Mouse (Mus musculus) fat pad, adult 2 months (tissue): ENCODE results near the gene Upk3b.

ENCODE experiments used
- DNase-seq: peaks from one replicate; pipeline ENCODE4 v3.0.0-alpha.2; 2011; ENCODE audit warnings: low read depth, low spot score; ENCODE audit errors: extremely low read depth

The Upk3b gene

GRCm38 (mm10) chr5:136038258-136039214, at the start of gene Upk3b:
Upk3b (plus strand) TSS chr5:136038496.
- no peak for DNase-seq

DNA sequence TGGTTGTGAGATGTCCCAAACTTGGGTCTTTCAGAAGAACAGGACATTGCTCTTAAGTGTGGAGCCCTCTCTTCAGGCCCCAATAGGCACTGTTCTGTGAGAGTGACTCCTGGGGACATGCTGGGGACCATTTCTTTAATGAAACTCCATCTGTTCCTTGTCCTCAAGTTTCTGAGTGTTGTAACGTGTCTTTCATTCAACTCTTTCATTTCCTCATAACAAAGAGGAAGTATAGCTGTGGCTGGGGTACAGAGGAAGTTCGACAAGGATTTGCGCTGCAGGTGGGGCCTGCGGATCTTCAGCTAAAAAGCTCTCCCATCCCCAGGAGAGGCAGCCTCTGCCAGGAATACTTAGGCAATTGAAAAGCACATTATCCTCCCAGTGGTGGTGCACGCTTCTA, 47.7 kb upstream of the Upk3b start:
- no peak for DNase-seq

- no peak for DNase-seq
These were observed 44.8 kb upstream of the Upk3b start for GRCm38 (mm10) chr5:135993381-135993965.

DNA sequence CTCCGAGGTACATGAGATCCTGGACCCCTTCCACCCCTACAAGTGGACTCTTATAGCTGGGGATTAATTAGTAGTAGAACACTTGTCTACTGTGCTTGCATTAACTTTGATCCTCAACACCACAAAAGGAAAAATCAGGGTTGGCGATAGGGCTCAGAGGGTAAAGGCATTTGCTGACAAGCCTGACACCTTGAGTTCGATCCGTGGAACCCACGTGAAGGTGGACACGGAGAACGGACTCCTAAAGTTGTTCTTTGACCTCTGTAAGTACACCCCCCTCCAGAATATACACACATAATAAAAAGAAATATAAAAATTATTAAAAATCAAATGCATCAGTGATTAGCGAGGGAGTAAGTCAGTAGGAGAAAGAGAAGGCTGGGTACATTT, 44.0 kb upstream of the Upk3b start:
- no peak for DNase-seq

- DNase-seq, result no peak
These were observed 43.3 kb upstream of the Upk3b start, which contains the start of gene Dtx2 for GRCm38 (mm10) chr5:135994725-135995687. Dtx2 (plus strand) TSS chr5:135994800.

- peak; percentile 92 for DNase-seq
These were observed 42.1 kb upstream of the Upk3b start for GRCm38 (mm10) chr5:135996162-135996561.

DNA sequence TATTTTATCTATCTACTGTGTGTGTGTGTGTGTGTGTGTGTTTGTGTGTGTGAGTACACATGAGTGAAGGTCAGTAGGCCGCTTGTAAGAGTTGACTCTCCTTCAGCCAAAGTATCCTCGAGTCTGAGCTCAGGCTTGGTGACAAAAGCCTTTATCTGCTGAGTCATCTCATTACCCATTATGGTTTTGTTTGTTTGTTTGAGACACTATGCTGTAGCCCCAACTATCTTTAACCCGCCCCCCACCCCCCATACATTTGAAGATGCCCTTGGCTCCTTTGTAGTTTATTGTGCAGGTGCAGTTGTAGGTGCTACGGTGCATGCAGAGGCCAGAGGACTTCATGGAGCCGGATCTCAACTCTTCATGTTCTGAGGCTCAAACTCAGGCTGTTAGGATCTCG, 37.1 kb upstream of the Upk3b start:
- no peak for DNase-seq

- no peak for DNase-seq
These were observed 36.0 kb upstream of the Upk3b start for GRCm38 (mm10) chr5:136002325-136002724.

DNA sequence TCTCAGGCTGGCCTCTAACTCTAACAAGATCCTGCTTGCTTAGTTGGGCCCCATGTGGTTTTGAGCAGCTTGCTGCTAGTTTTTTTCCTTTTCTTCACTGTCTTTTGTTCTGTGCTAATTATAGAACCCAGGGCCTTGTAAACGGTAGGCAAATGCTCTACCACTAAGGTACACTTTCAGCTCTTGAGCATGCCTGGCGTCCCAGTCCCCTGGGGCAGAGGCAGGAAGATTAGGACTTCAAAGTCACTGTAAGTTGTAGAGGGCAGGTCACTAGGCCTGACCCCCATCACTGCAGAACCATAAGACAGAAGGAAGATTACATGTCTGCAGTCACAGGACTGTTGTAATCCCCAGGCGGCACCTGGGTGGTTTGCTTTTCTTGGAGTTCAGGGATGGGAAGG, 35.5 kb upstream of the Upk3b start:
- DNase-seq, result no peak

DNA sequence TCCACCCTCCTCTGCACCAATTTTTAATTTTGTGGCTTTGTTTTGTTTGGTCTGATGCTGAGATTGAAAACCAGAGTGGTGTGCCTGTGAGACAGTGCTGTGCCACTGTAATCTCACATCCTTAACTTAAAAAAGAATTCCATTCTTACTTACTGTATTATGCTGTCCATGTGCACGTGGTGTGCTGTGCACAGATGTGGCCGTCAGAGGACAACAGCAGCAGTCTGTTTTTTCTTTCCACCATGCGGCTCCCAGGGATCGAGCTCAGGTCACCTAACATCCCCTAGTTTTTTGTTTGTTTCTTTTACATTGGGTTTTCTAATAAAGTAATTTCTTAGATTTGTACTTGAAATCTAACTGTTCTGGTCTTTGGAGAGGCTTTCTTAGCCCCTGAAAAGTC, 33.8 kb upstream of the Upk3b start:
- DNase-seq, result no peak

DNA sequence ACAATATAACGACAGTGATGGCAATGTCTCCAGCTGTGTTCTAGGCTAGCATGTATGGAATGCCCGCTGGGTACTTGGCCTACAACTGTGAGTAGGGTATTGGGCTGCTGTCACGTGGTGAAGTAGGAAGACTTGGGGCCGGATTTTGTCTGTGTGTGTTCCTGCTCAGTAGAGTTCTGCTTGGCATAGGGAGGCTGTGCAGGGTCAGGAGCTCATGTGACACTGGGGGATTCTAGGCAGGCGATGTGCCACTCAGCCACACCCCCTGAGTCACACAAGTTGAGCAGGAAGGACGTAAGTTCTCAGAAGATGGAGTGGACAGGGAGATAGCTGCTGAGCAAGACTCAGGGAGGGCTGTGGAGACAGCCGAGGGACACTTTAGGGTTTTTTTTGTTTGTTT, 30.6 kb upstream of the Upk3b start:
- no peak for DNase-seq

DNA sequence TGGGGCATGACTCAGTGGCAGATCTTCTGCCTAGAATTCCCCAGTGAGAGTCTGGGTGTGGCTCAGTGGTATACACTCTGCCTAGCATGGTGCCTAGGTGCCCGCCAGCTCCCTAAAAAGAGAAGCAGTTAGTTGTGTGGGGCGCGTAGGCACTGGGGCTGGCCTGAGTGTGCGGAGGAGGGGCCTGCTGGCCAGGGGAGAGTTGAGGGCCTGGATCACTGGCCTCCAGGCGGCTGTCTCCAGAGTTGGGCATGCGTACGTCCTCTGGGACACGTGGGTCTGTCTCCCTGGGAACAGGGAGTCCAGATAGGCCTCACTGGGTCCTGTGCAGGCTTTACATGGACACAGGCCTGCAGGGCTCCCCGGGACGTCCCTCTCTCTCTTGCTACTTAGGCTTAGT, 23.4 kb upstream of the Upk3b start:
- DNase-seq, result no peak

DNA sequence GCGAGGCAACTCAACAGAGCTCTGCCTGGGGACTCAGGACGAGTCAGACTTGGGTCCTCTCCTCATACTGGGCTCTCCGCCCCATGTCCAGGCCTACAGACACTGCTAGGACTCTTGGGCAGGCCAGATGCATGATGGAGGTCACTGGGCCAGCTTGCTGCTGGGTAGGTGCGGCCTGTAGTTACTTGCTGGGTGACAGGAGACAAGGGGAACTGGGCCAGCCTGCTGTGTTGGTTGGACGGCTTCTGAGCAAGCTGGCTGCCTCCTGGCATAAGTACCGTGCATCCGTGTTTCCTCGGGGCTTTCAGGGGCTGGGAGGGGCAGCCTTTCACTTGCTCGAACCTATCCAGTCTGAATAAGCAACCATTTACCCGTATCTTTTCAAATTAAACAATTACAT, 22.7 kb upstream of the Upk3b start:
- no peak for DNase-seq

- no peak for DNase-seq
These were observed 22.1 kb upstream of the Upk3b start for GRCm38 (mm10) chr5:136016014-136016876.

DNA sequence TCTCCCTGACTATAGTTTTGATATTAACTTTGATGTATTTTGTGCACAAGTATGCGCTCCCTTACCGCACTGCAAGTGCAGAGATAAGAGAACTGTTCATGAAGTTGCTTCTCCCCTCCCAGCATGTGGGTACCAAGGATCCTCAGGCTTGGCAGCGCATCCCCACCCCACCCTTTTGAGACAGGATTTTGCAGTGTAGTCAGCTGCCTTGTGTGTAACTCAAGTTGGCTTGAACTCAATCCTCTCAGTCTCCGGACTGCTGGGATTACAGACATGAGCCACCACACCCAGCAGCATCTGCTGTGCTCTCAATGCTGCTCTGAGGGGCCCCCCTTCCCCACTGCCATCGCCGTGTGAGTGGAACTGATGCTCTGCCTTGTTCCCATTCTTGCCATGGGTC, 21.0 kb upstream of the Upk3b start:
- no peak for DNase-seq

- no peak for DNase-seq
These were observed 19.6 kb upstream of the Upk3b start for GRCm38 (mm10) chr5:136018726-136019125.

GRCm38 (mm10) chr5:136019907-136020306, 18.4 kb upstream of the Upk3b start:
- DNase-seq, result no peak

GRCm38 (mm10) chr5:136025712-136026111, 12.6 kb upstream of the Upk3b start:
- no peak for DNase-seq

DNA sequence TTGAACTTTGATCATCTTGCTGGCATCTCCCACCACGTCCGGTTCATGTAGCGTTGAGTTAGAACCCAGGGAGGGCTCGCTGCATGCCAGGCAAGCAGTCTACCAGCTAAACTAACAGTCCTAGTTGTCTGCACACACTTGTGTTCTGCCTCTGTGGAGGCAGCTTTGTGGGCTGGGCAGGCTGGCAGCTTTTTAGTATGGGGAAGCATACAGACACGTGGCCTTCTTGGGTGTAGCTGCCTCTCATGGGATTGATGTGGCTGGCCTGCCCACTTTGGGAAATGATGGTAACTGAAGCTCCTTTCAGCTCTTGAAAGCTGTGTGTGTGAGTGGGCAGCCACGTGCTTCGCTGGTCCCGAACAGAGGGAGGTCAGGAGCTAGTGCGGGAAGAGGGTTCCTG, 11.4 kb upstream of the Upk3b start:
- no peak for DNase-seq

DNA sequence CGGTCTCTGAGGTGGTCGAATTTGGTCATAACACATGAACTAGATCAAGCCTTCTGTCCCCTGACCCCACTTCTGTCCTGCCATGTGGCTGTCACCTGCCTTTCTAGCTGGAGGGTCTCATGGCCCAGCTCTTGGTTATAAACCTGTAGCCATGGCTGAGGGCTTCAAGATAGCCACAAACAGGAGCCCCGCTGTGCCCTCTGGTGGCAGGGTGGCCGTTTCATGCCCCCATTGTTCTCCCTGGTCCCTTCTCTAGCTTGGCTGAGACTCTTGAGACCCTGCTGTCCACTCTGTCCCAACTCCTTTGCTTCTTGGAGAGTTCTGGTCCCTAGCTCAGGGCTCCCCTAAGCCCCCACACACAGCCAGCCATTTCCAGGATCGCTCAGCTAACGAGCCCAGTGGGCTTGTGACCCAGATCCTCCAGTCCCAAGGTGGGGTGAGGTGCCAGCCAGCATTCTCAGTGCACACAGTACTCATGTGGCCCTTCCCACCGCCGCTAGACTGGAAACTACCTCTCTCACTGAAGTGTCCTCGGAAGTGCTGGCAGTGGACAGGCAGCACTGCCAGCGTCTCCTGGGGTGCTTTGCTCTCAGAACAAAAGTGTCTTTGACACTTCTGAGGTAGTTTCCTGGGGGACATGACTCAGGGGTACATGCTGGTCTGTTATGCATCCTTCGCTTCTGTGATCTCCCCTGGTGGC, 10.5 kb upstream of the Upk3b start:
- DNase-seq, result no peak
